Mouse (Mus musculus) MN1 (cell line): ENCODE data around the gene Rnf5.
A peak's percentile ranks its signal among the peaks of the same experiment; 100 is the strongest.

ENCODE experiments used
- DNase-seq: peaks from one replicate; pipeline ENCODE4 v3.0.0-alpha.2; 2016; ENCODE audit warnings: low spot score

Gene Rnf5

DNA sequence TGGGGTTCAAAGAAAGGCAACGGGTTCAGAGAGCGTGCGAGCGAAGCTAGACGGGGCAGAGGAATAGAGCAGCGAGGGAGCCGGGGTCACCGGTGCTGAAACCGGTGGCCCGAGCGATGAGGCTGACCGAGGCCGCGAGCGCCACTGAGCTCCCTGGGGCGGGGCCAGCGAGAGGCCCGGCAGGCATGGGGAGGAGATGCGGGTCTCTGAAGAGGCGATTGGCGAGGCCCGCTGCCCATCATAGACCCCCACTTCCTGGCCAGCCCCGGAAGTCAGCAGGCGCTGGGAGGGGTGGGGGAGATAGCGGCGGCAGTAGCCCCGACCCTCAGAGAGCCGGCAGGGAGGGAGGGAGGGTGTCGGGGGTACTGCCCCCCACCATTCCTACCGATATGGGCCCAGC lies 2.1 kb upstream of the Rnf5 start:
- DNase-seq, result peak; percentile 97

DNA sequence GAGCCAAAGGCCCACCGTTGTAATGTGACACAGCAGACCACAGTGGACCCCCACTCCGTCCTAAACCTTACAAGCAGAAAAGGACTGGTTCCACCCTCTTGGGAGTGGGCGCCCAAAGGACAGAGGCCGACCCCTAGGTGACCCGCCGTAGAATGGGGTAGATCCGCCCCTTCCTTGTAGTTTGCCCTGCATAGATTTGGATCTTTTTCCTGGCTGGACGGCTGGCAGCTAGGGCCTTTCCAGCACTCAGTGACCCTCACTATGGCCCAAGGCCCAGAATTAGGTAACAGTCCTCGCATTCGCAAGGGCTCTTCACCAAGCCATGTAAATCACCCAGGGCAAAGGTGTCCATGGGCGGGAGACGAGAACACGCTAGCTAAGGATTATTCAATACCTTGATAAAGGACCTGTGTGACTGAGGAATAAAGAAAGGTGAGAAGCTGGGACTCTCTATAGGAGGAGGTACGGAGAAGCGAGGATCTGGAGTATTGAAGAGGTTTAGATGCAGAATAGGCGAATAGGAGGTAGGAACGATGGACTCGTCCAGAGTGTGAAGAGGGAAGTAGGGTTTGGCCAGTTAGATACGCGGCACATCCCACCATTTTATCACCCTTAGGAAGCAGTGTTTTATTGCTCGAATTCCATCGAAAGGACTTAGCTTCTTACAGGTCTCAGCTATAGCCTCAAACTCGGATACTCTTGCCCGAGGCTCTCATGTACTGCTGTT lies 1.2 kb upstream of the Rnf5 start:
- peak; percentile 74 for DNase-seq

- peak; percentile 100 for DNase-seq
These were observed 595 bp upstream of the Rnf5 start, which contains the start of gene Agpat1 for GRCm38 (mm10) chr17:34604061-34604508. Gene Agpat1 (plus strand): TSS chr17:34604262.

GRCm38 (mm10) chr17:34601796-34602195 lies 1.7 kb downstream of the Rnf5 start:
- no peak for DNase-seq

DNA sequence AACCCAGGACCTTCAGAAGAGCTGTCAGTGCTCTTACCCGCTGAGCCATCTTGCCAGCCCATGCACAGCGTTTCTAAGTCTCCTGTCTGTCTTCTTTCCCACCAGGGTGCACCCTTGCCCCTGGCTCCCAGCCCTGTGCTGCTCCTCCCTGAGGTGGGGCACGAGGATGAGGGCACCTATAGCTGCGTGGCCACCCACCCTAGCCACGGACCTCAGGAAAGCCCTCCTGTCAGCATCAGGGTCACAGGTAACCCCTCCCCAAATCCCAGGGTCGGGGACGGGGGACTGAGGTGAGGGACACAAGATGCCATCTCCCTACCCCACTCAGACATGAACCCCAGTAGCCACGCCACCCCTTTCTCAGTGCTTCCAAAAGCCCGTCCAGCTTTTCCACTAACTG lies 3.6 kb downstream of the Rnf5 start:
- DNase-seq, result no peak

DNA sequence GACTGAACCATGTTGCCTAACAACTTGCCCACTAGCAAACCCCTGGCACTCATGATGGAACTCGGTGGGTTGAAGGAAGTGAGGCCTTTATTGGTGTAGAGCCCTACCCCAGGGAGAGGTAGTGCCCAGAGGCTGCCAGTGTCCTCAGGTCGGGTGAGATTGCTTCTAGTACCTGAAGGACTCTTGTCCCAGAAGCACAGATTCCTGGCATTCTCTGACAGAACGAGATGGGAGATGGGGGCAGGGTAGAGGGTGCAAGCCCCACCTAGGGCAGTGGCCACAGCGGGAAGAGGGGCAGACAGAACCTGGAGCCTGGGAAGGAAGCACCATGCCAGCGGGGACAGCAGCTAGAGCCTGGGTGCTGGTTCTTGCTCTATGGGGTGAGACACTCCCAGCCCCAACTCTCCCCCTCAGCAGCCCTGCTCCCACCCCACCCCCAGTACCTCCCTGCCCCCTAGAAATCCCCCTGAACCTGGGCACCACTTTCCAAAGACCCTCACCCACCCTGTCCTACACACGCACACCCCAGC lies 5.9 kb downstream of the Rnf5 start, which contains the start of gene Ager:
Gene Ager, plus strand, starts transcription at position 297 of the 530 bp plus-strand sequence.
- DNase-seq, result no peak

DNA sequence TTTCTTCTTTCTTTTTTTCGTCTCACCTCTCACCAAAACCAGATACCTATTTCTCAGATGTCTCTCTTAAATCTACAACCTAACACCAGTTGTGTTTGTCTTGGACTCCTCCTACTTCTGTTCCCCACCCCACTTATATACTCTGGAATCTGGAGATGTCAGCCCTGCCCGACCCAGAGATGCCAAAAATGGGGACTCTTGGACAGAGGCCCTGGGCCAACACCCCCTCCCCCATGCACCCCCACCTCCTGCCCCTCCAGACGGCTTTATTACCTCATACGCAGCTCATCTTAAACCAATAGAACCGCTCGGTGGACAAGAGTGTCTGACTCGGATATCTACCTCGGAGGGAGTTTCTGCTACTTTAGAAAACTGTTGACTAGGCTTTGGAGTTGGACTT lies 7.4 kb downstream of the Rnf5 start:
- DNase-seq, result no peak

DNA sequence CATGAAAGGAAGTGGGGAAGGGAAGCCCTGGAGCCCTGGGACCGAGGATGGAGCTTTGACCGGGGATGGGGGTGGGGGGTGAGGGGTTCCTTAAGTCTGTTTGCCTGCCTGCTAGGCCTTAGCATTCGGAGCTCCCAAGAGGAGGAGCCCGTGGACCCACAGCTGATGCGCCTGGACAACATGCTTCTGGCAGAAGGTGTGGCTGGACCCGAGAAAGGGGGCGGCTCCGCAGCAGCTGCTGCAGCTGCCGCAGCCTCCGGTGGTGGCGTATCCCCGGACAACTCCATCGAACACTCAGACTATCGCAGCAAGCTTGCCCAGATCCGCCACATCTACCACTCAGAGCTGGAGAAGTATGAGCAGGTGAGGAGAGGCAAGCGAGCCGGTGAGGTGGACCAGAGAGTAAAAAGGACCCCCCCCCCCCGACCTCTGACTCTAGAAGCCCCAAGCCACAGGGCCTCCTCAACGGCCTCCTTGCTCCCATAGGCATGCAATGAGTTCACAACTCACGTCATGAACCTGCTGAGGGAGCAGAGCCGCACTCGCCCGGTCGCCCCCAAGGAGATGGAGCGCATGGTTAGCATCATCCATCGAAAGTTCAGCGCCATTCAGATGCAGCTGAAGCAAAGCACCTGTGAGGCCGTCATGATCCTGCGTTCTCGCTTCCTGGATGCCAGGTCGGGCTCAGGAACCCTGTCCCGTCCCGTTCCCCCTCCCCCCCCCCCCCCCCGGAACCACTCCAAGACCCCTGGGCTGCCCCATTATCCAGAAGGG lies 9.6 kb downstream of the Rnf5 start:
- peak; percentile 83 for DNase-seq

DNA sequence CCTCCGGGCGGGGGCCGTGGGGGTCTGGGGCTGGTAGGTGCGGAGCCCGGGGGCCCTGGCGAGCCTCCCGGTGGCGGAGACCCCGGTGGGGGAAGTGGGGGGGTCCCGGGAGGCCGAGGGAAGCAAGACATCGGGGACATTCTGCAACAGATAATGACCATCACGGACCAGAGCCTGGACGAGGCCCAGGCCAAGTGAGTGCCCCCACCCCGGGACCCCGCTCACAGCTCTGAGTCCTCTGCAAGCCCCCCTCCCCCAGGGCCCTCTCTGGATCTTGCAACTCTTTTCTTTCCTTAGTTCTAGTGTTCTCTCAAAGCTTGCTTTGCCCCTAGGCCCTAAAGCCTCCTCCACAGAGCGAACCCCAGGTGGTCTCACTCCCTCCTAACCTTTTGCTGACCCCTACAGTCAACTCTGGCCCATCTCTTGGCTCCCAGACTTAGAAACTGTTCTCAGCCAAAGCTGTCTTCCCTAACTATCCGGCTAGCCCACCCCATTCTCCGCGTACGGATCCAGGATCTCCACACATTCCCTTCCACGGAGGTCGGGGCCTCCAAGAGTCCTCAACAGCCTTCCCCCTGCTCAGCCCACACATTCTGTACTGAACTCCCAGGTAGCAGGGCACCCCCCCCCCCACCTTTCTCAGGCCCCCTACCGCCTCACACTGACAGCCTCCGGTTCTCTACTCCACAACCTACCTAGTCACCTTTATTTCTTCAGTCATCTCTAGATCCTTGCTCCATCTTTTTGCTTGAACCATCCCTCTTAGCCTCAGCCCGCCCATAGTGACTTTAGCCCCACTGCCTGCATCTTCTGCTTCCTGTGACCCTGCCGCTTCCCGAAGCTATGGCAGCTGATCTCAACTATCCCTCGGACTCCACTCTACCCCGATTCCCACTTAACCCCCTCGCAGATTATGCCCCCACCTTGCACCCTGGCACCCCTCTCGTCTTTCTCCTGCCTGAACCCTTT lies 10.6 kb downstream of the Rnf5 start:
- DNase-seq, result peak; percentile 60

- DNase-seq, result peak; percentile 90
These were observed 11.5 kb downstream of the Rnf5 start for GRCm38 (mm10) chr17:34591994-34592375.

DNA sequence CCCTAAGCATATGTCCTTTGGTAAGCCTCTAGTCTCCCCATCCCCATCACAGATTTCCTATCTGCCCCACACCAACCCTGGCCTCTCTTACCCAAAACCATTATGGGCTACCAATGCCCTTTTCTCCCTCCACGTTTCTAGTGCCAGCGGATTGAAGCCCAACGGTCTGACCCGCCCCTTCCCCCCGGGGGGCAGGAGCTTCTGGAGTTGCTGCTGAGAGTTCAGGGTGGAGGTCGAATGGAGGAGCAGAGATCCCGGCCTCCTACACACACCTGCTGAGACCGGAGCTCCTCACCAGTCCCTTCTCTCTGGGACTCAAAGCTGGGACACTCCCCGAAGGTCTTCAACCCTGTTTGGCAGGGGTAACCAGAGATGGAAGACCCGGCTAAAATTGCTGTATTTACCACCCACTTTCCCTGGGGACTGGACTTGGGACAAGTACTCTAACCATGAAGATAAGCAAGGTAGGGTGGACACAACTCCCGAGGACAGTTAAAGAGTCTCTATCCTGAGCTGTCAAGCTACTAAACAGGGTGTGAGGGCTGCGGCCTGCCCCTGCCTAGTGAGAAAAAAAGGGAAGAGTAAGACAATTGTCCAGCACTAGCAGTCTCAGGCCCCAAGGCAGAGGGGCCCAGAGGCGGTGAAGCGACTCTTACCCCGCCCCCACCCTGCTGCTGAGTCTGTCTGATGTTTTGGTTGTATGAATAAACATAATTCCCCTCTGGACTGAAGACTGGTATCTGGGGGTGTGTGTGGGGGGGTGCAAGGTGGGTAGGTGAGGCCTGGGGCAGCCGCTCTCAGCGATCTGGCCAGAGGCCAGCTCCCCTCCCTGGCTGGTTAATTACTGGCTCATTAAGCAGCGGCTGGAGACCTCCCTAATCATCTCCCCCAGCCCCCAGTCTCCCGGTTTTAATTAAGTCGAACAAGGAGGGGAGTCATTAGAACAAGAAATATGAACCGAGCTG lies 12.2 kb downstream of the Rnf5 start, which contains the start of gene Pbx2:
Gene Pbx2, plus strand, starts transcription at position 238 of the 965 bp plus-strand sequence.
- DNase-seq, result peak; percentile 63

DNA sequence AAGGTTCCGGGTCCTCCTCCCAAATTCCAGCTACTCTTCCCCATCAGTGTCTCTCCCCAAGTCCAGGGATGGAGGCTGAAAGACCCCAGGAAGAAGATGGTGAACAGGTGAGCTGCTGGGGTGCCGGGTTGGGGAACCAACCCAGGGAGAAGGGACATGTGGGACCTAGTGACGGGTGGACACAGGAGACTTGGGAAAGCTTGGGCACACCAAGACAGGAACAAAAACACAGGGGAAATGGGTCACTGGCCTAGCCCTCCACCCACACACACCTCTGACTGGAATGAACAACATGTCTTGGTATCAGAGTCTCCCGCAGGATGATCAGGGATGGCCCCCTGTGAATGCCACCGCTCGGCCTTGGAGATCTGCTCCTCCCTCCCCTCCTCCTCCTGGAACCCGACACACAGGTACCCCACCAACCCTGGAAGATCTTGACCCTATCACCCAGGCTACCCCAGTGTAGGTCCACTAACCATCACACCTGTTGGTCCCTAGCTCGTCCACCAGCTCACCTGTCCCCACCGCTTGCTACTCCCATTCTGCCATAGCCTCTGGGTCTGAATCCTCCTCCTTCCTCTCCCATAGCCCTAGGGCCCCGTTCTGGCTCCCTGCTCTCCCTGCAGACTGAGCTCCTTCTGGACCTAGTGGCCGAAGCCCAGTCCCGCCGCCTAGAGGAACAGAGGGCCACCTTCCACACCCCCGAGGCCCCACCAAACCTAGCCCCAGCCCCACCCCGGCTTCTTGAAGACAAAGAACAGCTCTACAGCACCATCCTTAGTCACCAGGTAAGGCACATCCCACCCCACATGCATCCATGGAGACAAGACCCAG lies 13.1 kb downstream of the Rnf5 start:
- DNase-seq, result peak; percentile 45

GRCm38 (mm10) chr17:34589681-34590101 lies 13.8 kb downstream of the Rnf5 start, which contains the start of gene Gpsm3:
Gene Gpsm3 (plus strand): TSS chr17:34589806.
- DNase-seq, result peak; percentile 41

DNA sequence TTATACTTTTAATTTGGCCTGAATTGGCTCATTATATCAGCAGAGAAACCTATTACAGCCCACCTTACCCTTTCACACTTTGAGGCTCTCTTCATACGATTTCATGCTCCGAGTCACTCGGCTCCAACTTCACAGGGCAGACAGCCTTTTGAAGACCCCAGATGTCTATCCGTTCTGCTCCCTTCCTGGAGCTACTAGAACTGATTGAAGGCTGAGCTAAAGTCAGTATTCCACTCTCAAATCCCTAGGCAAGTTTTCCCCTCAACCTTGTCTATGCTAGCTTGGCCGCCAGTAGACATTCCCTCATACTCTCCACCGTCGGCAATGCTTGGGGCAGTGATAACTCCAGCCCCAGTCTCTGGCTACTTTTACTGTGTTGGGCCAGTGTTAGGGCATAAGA lies 14.3 kb downstream of the Rnf5 start:
- no peak for DNase-seq

GRCm38 (mm10) chr17:34588767-34589166 lies 14.7 kb downstream of the Rnf5 start:
- no peak for DNase-seq

GRCm38 (mm10) chr17:34587814-34588213 lies 15.7 kb downstream of the Rnf5 start:
- DNase-seq, result no peak

- peak; percentile 95 for DNase-seq
These were observed 16.1 kb downstream of the Rnf5 start for GRCm38 (mm10) chr17:34587423-34587811.

GRCm38 (mm10) chr17:34586796-34587422 lies 16.6 kb downstream of the Rnf5 start:
- DNase-seq, result peak; percentile 92
